Mouse (Mus musculus): ENCODE measurements around the gene Plgrkt. TPM values are rescaled to one million over a fixed set of nuclear protein-coding genes. Genes with fewer than 3 reads are reported as not detected.
A peak's percentile ranks its signal among the peaks of the same experiment; 100 is the strongest.

Plgrkt gene
- polyA plus RNA-seq, 1 experiment = not detected

DNA sequence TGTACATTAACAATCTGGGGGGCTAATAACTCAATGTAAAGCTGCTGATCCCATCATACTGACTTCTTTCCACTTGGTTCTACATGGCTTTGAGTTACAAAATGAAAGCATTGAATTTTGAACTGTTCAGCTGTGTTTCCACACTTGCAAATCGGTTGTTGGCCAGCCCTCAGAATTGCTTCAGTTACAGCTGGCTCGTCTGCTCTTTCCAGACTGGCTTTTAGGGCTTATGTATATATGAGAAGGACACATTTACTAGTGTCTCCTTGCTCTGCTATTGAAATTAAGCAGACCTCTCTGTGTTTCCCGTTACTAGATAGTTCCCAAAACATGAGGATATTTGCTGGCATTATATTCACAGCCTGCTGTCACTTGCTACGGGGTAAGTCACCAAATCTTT lies 4.9 kb upstream of the Plgrkt start:
- TF ChIP-seq CTCF (IDR thresholded peaks at IDR 0.05; ENCODE audit: insufficient read depth, low read depth, low read length) (no peak), POLR2A (IDR thresholded peaks at IDR 0.05; ENCODE audit: insufficient read depth, low read depth, low read length) (no peak)
- Histone ChIP-seq H3K27ac (ENCODE audit: insufficient read depth, low read depth, low read length) (no peak overlapping the region), H3K4me3 (ENCODE audit: insufficient read depth, low read depth, low read length) (no peak overlapping the region), H3K4me1 (ENCODE audit: control insufficient read depth, insufficient read depth, low read length) (peaks cover 2% of the 10 kb centered on the region; the same call in 1 of the 2 replicates)
- 54% methylated on average over 4 of the region's 4 CpGs for WGBS

DNA sequence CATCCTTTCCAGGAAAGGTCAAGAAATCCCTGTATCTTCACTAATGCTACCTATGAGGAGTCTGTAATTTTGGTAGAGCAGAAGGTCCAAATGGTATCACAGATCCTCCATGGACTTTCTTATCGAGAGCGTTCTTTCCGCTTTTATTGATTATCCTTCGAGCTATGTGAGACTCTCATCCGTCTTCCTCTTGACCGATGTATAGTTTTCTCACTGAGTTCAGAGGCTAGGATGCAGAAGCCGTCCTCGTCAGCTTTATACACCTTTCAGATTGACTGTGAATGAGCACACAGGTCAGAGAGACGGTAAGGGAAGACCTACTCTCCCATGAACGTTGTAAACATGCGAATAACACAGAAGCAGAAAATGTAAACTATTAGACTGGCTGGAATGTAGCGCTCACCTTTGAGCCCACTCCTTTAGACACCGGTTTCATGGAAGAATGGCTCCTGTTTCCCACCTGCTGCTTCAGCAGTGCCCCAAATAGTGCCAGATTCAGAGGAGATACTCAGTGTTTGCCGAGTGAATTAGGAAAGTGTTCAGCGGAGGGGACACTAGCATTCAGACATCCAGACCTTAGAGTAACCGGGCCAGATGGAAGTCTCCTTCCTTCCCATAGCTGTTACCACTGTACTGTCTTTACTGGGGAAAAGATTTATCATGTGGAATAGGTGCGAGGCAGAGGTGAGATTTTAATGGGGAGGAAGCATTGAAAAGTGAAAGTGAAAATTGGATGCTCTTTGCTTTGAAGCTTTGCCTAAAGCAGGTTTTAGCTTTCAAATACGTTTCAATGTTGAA lies 4.3 kb upstream of the Plgrkt start:
- TF ChIP-seq CTCF (IDR thresholded peaks at IDR 0.05; ENCODE audit: insufficient read depth, low read depth, low read length) = no peak
- no peak for TF ChIP-seq POLR2A (IDR thresholded peaks at IDR 0.05; ENCODE audit: insufficient read depth, low read depth, low read length)
- WGBS = 81% methylated on average over 18 of the region's 18 CpGs
- Histone ChIP-seq H3K4me3 (ENCODE audit: insufficient read depth, low read depth, low read length) (no peak overlapping the region), H3K4me1 (ENCODE audit: control insufficient read depth, insufficient read depth, low read length) (peaks cover 5% of the 10 kb centered on the region), H3K27ac (ENCODE audit: insufficient read depth, low read depth, low read length) (no peak overlapping the region)

- WGBS = 94% methylated on average over 7 of the region's 7 CpGs
- peaks cover 5% of the 10 kb centered on the region for H3K4me1 ChIP-seq (ENCODE audit: control insufficient read depth, insufficient read depth, low read length)
- H3K27ac ChIP-seq (ENCODE audit: insufficient read depth, low read depth, low read length) = no peak overlapping the region
- no peak for TF ChIP-seq POLR2A (IDR thresholded peaks at IDR 0.05; ENCODE audit: insufficient read depth, low read depth, low read length)
- no peak for TF ChIP-seq CTCF (IDR thresholded peaks at IDR 0.05; ENCODE audit: insufficient read depth, low read depth, low read length)
- H3K4me3 ChIP-seq (ENCODE audit: insufficient read depth, low read depth, low read length) = no peak overlapping the region
Observed at GRCm38 (mm10) chr19:29370545-29371283, 3.5 kb upstream of the Plgrkt start.

DNA sequence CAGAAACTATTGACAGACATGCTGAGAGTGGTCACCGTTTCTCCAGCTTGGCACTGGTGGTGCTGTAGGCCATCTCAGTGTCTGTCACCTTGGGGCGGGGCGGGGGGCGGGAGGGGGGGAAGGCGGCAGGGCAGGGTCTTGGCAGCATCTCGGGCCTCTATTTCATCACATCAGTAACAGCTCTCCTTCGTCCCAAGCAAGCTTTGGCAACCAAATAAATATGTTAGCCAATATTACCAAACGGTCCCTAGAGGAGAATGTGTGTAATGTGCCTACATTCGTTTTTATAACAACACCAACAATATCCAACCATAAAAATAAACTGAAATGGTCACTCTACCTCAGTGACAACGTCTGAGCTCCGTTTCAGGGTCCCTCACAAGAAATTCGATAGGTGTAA lies 2.9 kb upstream of the Plgrkt start:
- Histone ChIP-seq H3K4me3 (ENCODE audit: insufficient read depth, low read depth, low read length) (no peak overlapping the region), H3K4me1 (ENCODE audit: control insufficient read depth, insufficient read depth, low read length) (peaks cover 5% of the 10 kb centered on the region), H3K27ac (ENCODE audit: insufficient read depth, low read depth, low read length) (no peak overlapping the region)
- WGBS = 77% methylated on average over 12 of the region's 12 CpGs
- TF ChIP-seq CTCF (IDR thresholded peaks at IDR 0.05; ENCODE audit: insufficient read depth, low read depth, low read length) (no peak), POLR2A (IDR thresholded peaks at IDR 0.05; ENCODE audit: insufficient read depth, low read depth, low read length) (no peak)

DNA sequence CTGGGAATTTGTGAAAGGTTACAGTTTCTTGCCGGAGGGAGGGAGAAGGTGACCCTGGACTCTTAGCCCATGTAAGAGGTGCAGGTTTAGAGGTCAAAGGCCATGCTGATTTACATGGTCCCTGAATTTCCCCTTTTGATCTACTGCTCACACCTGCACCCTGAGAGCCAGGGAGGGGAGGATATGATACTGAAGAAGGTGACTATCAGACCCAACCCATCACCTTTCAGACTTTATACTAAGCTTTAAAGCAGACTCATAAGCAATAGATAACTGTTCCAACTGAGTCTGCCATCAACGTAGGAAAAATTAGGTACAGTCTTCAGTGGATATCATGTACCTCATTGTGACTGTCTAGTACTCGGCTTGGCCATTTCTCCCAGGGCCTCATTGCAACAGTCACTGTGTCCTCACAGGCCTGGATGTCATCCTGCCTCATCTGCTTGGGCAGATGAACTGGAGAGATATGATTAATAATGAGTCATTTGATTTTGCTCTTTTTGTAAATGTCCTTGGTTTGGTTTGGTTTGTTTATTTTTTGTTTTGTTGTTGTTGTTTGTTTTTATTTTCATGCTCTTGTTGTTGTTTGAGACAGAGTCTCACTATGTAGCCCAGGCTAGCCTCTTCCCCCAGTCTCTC lies 1.6 kb upstream of the Plgrkt start:
- 88% methylated on average over 3 of the region's 3 CpGs for whole genome bisulfite sequencing
- Histone ChIP-seq H3K4me1 (ENCODE audit: control insufficient read depth, insufficient read depth, low read length) (peaks cover 5% of the 10 kb centered on the region), H3K4me3 (ENCODE audit: insufficient read depth, low read depth, low read length) (no peak overlapping the region), H3K27ac (ENCODE audit: insufficient read depth, low read depth, low read length) (no peak overlapping the region)
- no peak for TF ChIP-seq CTCF (IDR thresholded peaks at IDR 0.05; ENCODE audit: insufficient read depth, low read depth, low read length)
- no peak for TF ChIP-seq POLR2A (IDR thresholded peaks at IDR 0.05; ENCODE audit: insufficient read depth, low read depth, low read length)

DNA sequence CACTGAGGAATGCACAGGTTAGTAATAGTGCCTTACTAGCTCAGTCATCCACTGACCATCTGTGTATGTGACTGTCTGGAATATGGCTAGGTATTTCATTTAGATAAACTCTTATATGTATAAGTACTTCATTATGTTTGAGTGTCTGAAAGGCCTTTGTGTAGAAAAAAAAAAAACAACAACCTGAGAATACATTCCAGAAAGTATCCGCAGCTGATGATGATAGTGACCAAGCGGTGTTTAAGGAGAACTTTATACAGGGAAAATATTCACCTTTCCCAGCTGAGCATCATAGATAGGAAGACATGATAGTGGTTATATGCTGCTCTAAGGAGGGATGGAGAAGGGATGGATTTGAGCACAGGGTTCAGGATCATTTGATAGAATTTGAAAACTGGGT lies 851 bp upstream of the Plgrkt start:
- H3K27ac ChIP-seq (ENCODE audit: insufficient read depth, low read depth, low read length) = no peak overlapping the region
- TF ChIP-seq CTCF (IDR thresholded peaks at IDR 0.05; ENCODE audit: insufficient read depth, low read depth, low read length) (no peak), POLR2A (IDR thresholded peaks at IDR 0.05; ENCODE audit: insufficient read depth, low read depth, low read length) (no peak)
- H3K4me1 ChIP-seq (ENCODE audit: control insufficient read depth, insufficient read depth, low read length) = peaks cover 2% of the 10 kb centered on the region; the same call in 1 of the 2 replicates
- WGBS = 96% methylated on average over 2 of the region's 2 CpGs
- no peak overlapping the region for H3K4me3 ChIP-seq (ENCODE audit: insufficient read depth, low read depth, low read length)

GRCm38 (mm10) chr19:29366226-29366968 lies 793 bp downstream of the Plgrkt start:
- WGBS = 68% methylated on average over 20 of the region's 20 CpGs
- TF ChIP-seq CTCF (IDR thresholded peaks at IDR 0.05; ENCODE audit: insufficient read depth, low read depth, low read length) = no peak
- no peak for TF ChIP-seq POLR2A (IDR thresholded peaks at IDR 0.05; ENCODE audit: insufficient read depth, low read depth, low read length)
- peaks cover 2% of the 10 kb centered on the region; the same call in 1 of the 2 replicates for H3K4me1 ChIP-seq (ENCODE audit: control insufficient read depth, insufficient read depth, low read length)

DNA sequence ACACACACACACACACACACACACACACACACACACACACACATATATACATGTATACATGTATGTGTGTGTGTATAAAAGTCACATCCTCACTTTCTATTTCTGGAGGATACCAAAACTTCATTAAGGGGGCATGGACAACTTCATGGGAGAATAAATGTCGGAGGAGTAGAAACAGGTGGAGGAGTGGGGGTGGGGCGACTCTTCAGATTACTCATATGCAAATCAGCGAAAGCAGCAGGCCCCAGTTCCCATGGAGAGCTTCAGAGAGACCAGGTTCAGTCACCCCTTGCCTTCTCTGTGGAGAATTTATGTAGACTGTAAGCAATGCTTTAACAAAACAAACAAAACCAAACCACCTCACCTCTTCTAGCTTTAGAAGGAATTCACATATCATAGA lies 2.1 kb downstream of the Plgrkt start:
- Histone ChIP-seq H3K27ac (ENCODE audit: insufficient read depth, low read depth, low read length) (no peak overlapping the region), H3K4me1 (ENCODE audit: control insufficient read depth, insufficient read depth, low read length) (peaks cover 4% of the 10 kb centered on the region), H3K4me3 (ENCODE audit: insufficient read depth, low read depth, low read length) (no peak overlapping the region)
- WGBS = 25% methylated on average over 3 of the region's 3 CpGs
- TF ChIP-seq CTCF (IDR thresholded peaks at IDR 0.05; ENCODE audit: insufficient read depth, low read depth, low read length) = no peak
- no peak for TF ChIP-seq POLR2A (IDR thresholded peaks at IDR 0.05; ENCODE audit: insufficient read depth, low read depth, low read length)

More at GRCm38 (mm10) chr19:29366226-29366968, 793 bp downstream of the Plgrkt start:
- Histone ChIP-seq H3K27ac (ENCODE audit: insufficient read depth, low read depth, low read length) (no peak overlapping the region), H3K4me3 (ENCODE audit: insufficient read depth, low read depth, low read length) (peak overlapping the region; percentile 42)
